Mouse (Mus musculus) midbrain, postnatal 0 days (tissue): ENCODE data around the gene Khdrbs1. TPM values are rescaled to one million over a fixed set of nuclear protein-coding genes. Genes with fewer than 3 reads are reported as not detected.

Experiments
- ATAC-seq: fragments of 200-750 bp; cut with Nextera tagmentation; 2 replicates; pipeline ENCODE4 v1.8.0; 2017; ENCODE audit warnings: moderate number of reproducible peaks, mild to moderate bottlenecking, moderate TSS enrichment, moderate library complexity; ENCODE audit not compliant: low FRiP score
- DNase-seq: peaks from one replicate; pipeline ENCODE4 v3.0.0-alpha.2; 2015; ENCODE audit warnings: low spot score
- H3K27ac ChIP-seq: fragments of 300-500 bp; sonication (generic); 2 replicates; pipeline ENCODE4 v1.5.1; 2014; ENCODE audit warnings: low read depth, mild to moderate bottlenecking, low read length, mixed read lengths
- H3K27me3 ChIP-seq: fragments of 300-500 bp; sonication (generic); 2 replicates; pipeline ENCODE4 v1.6.1; 2014; ENCODE audit warnings: low read length, control low read depth, mixed read lengths; ENCODE audit not compliant: insufficient read depth
- H3K36me3 ChIP-seq: fragments of 300-500 bp; sonication (generic); 2 replicates; pipeline ENCODE4 v1.6.1; 2014; ENCODE audit warnings: low read length, control low read depth, mixed read lengths; ENCODE audit not compliant: insufficient read depth
- H3K4me1 ChIP-seq: fragments of 300-500 bp; sonication (generic); 2 replicates; pipeline ENCODE4 v1.6.1; 2014; ENCODE audit warnings: mild to moderate bottlenecking, control low read depth, antibody characterized with exemption, low read length, mixed read lengths; ENCODE audit not compliant: insufficient read depth
- H3K4me2 ChIP-seq: fragments of 300-500 bp; sonication (generic); 2 replicates; pipeline ENCODE4 v1.6.1; 2014; ENCODE audit warnings: low read depth, mild to moderate bottlenecking, low read length, mixed read lengths; ENCODE audit not compliant: poor library complexity, severe bottlenecking
- H3K4me3 ChIP-seq: fragments of 300-500 bp; sonication (generic); 2 replicates; pipeline ENCODE4 v1.5.1; 2014; ENCODE audit warnings: low read depth, mild to moderate bottlenecking, low read length, moderate library complexity
- H3K9ac ChIP-seq: fragments of 300-500 bp; sonication (generic); replicated peaks from 2 replicates; pipeline ENCODE4 v1.6.1; 2014; ENCODE audit warnings: mild to moderate bottlenecking, low read length, moderate library complexity, mixed read lengths; ENCODE audit not compliant: poor library complexity, severe bottlenecking
- H3K9me3 ChIP-seq: fragments of 300-500 bp; sonication (generic); 2 replicates; pipeline ENCODE4 v1.6.1; 2016; ENCODE audit warnings: low read length, control low read depth
- CTCF ChIP-seq: IDR thresholded peaks from 2 replicates; pipeline ENCODE4 v1.5.1; 2016; ENCODE audit warnings: antibody characterized with exemption, mild to moderate bottlenecking
- WGBS: fragments of 180-500 bp; shearing (Covaris S2); extraction: QIAGEN DNeasy Blood & Tissue Kit; methylation state at CpG from one replicate; pipeline ENCODE4 v1.1.7; 2014; 5-methylcytosine and 5-hydroxymethylcytosine counted together
- polyA plus RNA-seq: library from polyadenylated mRNA; unstranded; fragments of >200 nt; fragmentation: Nextera tagmentation; extraction: Ambion mirVana; gene quantifications from 2 replicates; pipeline ENCODE4 v1.2.1, GENCODE M21; 2015
- total RNA-seq: library from RNA; depleted of rRNA; stranded (reverse); fragments of >200 nt; gene quantifications from 2 replicates; pipeline ENCODE4 v1.2.3, GENCODE M21; 2014

Gene Khdrbs1
- total and polyA plus RNA-seq, 2 experiments from 2014 or later = 80.8 to 87.2 TPM

DNA sequence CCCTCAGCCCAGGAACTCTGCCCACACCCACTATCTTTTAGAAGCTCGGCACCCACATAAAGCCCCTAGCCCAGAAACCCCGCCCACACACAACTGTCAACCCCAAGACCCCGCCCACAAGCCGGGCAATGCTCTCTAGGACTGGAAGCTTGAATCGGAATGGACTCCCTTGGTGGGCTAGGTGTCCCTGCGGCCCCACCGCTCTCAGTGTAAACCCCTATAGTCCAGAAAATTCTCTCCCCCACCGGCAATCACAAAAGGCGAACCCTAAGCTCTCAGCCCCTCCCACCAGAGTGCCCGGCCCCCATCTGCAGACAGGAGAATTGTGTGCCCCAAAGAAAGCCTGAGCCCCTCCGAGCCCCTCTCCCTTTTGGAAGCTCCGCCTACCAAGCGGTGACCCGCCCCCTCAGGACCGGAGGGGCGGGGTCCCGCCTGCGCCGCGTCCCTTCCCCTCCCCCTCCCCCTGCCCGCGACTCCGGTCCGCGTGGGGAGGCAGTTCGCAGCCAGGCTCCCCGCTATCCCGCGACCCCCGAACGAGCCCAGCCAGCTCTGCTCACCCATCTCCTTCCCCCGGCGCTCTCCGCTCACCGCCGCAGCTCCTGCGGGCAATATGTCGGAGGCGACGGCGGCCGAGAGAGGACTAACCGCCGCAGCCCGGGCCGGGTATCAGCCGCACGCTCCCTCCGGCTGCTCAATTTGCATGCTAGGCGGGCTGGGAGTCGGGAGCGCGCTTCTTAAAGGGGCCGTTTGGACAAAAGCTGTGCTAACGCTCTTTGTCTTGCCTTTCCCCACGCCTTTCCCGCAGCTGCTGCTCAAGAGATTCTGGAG, 45.7 kb downstream of the Khdrbs1 start, which contains the start of gene Tmem39b:
Gene Tmem39b, minus strand, starts transcription at position 681 of the 828 bp plus-strand sequence.
- H3K36me3 ChIP-seq = peaks cover 19% of the 10 kb centered on the region

DNA sequence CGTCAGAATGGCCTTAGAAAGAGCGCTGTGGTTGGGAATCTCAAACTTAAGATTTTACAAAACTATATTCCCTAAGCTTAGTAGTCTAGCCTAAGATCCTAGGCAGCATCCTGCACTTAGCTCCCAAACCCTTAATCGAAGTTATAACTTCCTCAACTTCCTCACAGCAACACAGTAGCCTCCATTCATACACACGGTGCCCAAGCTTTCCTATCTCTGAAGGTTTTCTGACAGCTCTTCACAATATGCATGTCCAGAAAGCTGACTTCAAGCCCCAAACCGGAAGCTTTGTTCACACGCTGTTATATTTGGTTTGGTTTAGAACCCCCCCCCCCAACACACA, 46.3 kb downstream of the Khdrbs1 start:
- peak overlapping the region; percentile 69 for H3K4me3 ChIP-seq
- H3K27ac ChIP-seq = peak overlapping the region; percentile 93
- DNase-seq (no peak), ATAC-seq (no peak)
- H3K9me3 ChIP-seq = no peaks in the 10 kb centered on the region
- TF ChIP-seq CTCF = no peak
- 21% methylated on average over 6 of the region's 6 CpGs for WGBS
- H3K9ac ChIP-seq = peak overlapping the region; percentile 74
- H3K4me1 ChIP-seq = peaks cover 6% of the 10 kb centered on the region
- peaks cover 21% of the 10 kb centered on the region for H3K36me3 ChIP-seq
- peak overlapping the region; percentile 65 for H3K4me2 ChIP-seq
- no peaks in the 10 kb centered on the region for H3K27me3 ChIP-seq

More for the DNA sequence above, 45.7 kb downstream of the Khdrbs1 start, which contains the start of gene Tmem39b:
- Histone ChIP-seq H3K27me3 (no peaks in the 10 kb centered on the region), H3K9ac (peak within 1 kb of the TSS; percentile 74), H3K4me2 (peak within 1 kb of the TSS; percentile 65), H3K27ac (peak within 1 kb of the TSS; percentile 93), H3K4me3 (peak within 1 kb of the TSS; percentile 69), H3K4me1 (peaks cover 6% of the 10 kb centered on the region), H3K9me3 (no peaks in the 10 kb centered on the region)
- ATAC-seq (peak; percentile 86), DNase-seq (peak; percentile 97)
- TF ChIP-seq CTCF = no peak
- WGBS = under 1% methylated on average over 42 of the region's 57 CpGs

DNA sequence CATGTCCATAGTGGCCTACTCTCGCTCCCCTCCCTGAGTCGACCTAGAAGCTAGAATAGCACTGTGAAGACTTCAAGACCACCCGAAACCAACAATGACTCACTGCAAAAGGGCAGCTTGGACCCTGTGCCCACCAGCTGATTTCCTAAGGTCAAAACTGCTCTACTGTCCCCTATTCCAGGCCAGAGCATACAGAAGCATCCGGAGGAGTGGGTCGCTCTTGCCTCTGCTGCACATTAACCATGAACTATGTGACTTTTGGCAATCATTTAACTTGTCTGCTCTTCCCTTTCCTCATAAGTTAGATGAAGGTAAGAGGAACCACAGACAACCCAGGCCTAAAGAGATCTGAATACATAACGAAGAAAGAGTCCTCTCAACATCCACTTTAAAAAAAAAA, 57.6 kb downstream of the Khdrbs1 start:
- 95% methylated on average over 6 of the region's 6 CpGs for WGBS
- Histone ChIP-seq H3K27ac (no peak overlapping the region), H3K9ac (no peak overlapping the region), H3K9me3 (no peaks in the 10 kb centered on the region), H3K4me1 (no peaks in the 10 kb centered on the region), H3K4me3 (no peak overlapping the region), H3K36me3 (peaks cover 72% of the 10 kb centered on the region), H3K27me3 (no peaks in the 10 kb centered on the region), H3K4me2 (no peak overlapping the region)
- TF ChIP-seq CTCF = no peak
- DNase-seq (no peak), ATAC-seq (no peak)

DNA sequence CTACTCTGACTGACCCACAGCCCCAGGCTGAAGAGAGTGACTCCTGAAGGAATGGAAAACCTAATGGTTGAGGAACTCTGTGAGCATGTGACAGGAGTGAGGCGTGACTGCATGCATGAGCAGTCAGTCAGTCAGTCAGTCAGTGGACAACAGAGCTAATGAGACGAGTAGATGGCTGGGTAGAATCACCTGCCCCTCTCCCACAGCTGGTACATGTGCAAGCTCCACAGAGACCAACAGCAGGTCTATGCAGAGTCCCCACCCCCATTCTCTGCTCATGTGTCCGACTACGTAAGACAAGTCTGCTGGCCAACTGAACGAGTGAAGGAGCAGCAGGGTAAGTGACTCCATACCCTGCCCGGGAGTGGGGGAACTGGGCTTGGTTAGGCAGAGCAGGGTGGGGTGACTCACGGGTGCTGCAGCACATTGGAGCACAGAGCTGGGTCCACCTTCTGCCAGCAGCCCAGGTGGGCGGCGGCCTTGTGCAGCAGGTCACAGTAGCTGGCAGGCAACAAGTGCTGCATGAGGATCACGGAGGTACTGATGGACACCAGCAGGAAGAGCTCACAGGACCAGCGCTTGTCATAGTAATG, 58.1 kb downstream of the Khdrbs1 start:
- Histone ChIP-seq H3K27me3 (no peaks in the 10 kb centered on the region), H3K9me3 (no peaks in the 10 kb centered on the region), H3K36me3 (peaks cover 68% of the 10 kb centered on the region), H3K27ac (no peak overlapping the region), H3K4me1 (no peaks in the 10 kb centered on the region), H3K4me2 (no peak overlapping the region), H3K9ac (no peak overlapping the region), H3K4me3 (no peak overlapping the region)
- ATAC-seq = no peak
- no peak for TF ChIP-seq CTCF
- DNase-seq = no peak
- 89% methylated on average over 11 of the region's 11 CpGs for WGBS

DNA sequence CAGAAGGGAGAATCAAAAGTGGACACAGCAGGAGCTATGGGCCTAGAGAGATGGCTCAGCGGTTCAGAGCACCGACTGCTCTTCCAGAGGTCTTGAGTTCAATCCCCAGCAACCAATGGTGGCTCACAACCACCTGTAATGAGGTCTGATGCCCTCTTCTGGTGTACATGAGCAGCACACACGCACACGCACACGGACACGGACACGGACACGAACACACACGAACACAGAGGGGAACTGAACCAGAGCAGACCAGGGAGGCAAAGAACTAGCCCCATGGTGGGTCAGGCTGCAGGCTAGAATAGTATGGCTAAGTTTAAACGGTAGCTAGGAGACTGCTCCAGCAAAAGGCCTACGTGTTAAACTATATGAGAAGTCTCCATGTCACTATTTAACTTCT, 60.3 kb downstream of the Khdrbs1 start:
- Histone ChIP-seq H3K36me3 (peaks cover 70% of the 10 kb centered on the region), H3K27ac (no peak overlapping the region), H3K4me3 (no peak overlapping the region), H3K4me2 (no peak overlapping the region), H3K9me3 (no peaks in the 10 kb centered on the region), H3K9ac (no peak overlapping the region), H3K4me1 (no peaks in the 10 kb centered on the region), H3K27me3 (no peaks in the 10 kb centered on the region)
- ATAC-seq = no peak
- 98% methylated on average over 11 of the region's 11 CpGs for WGBS
- TF ChIP-seq CTCF = 0 out of 2 replicates have a peak, but pooled peaks have one; percentile 7
- no peak for DNase-seq
